Mouse (Mus musculus) megakaryocyte progenitor cell, adult 5-6 weeks (primary cell): ENCODE results near the gene Klhl8. TPM values are rescaled to one million over a fixed set of nuclear protein-coding genes. Genes with fewer than 3 reads are reported as not detected.

Source experiments
- ATAC-seq: replicated peaks from 2 replicates; pipeline ENCODE4 v1.8.0; 2016; ENCODE audit warnings: mild to moderate bottlenecking, moderate TSS enrichment, inconsistent platforms; ENCODE audit not compliant: poor library complexity
- total RNA-seq, 2 experiments: library from RNA; stranded (forward) in 1 of 2; stranded (reverse) in 1 of 2; fragments of 157-497, 149-512 nt in 1 of 2; fragments of 200-1000 nt in 1 of 2; gene quantifications; 2 replicates each; pipeline versions ENCODE4 v1.2.3 to v1.2.4; 2015 to 2017

Klhl8 gene
- total RNA-seq, 2 experiments from 2014 or later: 1.8 to 2.2 TPM

DNA sequence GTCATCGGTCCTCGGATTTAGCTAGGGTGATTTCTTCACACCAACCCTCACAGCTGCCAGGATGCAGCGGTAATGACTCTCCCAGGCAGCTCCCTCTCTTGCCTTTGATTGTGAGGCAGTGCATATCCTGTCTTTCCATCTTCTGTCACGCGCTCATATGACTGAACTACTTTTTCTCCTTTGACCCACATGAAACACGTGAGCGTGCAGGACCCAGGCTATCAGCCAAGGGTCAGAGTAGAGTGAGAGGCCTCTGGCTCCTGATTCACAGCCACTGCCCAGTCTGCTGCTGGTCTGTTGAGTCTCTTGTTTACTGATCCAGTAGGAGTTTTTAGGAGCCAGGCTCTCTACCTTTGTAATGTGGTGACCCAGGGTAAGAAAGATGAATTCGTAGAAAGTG lies 62.5 kb downstream of the Klhl8 start:
- ATAC-seq: no peak

DNA sequence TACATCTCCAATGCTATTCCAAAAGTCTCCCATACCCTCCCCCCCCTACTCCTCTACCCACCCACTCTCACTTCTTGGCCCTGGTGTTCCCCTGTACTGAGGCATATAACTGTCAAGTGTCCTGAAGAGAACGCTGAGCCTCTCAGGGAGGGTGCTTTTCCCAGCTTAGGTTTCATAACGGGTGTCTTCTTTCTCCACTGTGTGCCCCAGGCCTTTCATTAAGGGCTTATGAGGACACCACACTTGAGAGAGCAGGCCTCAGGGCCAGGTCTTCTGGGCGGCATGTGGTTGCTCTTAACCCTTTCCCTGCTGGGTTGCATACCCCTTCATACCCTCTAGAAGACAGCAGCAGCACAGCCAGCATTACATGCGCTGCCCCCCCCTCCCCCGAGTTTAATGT lies 64.5 kb downstream of the Klhl8 start:
- ATAC-seq: no peak

DNA sequence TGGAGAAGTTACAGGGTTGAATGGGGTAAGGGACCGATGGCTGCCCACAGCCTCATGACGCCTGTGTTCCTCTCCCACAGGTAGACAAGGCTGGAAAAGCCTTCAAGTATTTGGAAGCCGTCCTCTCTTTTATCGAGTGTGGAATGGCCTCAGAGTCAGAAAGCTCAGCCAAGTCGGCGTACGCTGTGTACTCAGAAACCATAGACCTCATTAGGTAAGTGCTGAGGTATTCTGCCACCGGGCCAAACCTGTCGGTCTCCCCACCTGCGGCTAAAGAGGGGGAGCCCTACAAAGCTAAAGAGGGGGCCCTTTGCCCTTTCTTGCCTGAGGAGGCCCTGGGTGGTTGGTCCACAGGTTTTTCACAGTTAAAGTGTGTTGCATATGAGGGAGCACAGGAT lies 64.9 kb downstream of the Klhl8 start:
- ATAC-seq: no peak

DNA sequence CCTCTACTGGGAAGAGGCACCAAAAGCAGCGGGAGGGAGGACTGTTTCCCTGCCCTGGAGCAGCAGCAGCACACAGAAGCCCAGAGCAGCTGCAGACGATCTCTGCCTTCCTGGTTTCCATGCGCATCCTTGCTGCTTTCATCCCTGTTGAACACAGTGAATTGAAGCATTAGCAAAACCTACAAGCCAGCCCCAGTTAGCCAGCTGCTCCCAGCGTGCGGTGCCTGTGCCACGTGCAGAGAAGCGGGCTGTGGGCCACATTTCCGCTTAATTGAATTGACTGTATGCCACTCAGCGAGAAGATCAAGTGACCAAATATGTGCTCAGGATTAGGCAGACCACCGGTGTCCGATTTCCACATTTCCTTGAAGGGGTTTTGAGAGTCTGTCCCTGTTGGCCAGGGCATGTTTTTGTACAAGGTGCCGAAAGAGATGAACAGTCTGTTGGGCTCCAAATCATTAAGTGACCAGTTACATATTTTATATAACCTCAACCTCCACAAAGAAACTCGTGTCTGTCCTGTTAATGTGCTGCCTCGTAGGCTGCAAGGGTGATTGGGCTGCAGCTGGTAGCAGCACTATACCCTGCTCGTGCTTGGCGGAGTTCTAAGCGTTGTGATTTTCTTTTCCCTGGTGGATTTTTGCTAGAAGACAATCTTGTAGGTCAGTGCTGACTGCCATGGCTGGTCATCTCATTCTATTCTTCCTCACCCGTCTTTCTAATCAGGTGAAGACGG lies 65.5 kb downstream of the Klhl8 start:
- ATAC-seq: no peak

DNA sequence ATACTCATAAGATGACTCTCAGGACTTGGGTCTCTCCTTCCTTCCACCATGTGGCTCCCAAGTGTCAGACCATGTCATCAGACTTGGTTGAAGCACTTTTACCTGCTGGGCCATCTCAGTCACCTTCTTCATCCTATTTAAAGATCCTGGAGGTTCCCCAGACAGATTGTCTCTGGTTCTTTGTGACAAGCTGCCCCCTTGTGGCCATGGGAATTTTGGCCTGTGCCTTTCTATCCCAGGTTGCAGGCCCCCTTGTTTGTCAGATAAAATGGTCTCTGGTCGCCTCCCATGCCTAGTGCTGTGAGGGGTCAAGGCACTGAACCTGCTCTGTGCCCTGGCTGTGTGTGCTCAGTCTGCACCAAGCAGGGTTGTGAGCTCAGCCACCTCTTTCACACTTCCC lies 67.1 kb downstream of the Klhl8 start:
- peak; percentile 64 for ATAC-seq

DNA sequence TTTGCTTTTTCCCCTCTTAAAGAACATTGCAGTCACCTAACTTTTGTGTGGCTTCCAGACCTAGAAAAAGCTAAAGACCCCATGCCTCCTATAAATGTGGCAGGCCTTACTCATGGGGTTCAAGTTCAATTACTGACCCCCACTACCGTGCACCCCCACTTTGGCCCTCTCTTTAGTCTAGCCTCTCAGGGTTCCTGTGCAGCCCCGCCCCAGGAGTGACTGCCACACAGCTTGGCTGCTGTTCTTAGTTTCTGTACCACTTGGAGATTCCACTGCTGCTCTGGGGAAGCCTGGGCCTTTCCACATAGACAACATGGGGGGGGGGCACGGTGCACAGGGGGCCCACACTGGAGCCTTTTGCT lies 71.8 kb downstream of the Klhl8 start:
- no peak for ATAC-seq

DNA sequence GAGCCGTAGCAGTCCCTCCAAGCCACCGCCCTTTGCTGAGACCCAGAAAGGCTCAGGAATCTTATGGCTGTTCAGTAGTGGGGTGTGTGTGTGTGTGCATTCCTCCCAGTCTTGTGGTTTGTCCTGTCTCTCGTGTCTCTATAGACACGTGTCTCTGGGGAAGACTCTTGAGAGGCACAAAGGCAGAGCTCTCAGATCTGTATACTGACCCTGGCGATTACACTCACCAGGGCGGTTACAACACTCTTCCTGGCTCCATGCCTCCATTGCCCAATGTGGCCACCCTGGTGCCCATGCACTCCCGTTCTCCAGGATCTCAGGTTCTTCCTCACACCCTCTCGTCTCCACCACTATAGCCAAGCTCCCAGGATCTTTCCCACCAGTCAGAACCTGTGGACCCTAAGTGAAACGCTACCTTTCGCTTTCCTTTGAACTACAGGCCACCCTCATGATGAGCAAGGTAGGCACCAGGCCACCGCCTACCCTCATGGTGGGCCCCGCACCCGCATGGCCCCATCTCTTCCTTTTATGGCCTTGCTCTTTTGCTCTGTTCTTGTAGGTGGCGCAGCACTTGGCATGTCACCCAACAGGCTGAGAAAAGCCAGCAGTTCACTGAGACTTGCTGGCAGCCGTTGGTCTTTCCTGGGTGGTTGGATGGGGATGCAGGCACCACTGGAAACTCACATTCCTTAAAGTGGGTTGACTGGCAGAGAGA lies 72.4 kb downstream of the Klhl8 start:
- ATAC-seq: peak; percentile 73

DNA sequence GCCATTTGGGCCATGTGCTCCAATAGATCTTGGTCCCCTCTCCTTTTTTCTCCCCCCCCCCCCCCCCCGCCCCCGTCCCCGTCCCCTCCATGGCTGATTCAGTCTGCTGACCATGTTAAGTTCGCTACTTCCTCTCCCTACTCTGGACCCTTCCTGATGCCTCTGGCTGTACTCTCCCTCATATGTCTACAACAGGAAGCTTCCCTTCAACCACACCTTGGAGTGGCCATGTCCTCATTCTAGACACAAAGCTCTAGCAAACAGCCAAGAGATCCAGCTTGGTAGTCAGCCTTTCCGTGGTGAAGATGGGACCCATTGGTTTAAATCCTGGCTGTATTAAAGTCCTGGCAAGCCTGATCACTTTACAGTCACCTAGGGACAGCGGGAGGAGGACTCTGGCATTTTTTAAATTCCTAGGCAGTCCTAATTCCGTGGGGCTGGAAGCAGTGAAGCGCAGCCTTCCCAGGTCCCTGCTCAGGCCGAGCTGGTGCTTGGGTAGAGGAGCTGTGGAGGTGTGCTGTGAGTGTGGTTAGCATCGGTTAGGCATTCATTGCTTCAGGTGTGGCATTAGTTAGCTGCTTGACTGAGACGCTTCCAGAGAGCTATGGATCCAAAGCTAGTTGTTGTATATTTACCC lies 74.8 kb downstream of the Klhl8 start:
- no peak for ATAC-seq

DNA sequence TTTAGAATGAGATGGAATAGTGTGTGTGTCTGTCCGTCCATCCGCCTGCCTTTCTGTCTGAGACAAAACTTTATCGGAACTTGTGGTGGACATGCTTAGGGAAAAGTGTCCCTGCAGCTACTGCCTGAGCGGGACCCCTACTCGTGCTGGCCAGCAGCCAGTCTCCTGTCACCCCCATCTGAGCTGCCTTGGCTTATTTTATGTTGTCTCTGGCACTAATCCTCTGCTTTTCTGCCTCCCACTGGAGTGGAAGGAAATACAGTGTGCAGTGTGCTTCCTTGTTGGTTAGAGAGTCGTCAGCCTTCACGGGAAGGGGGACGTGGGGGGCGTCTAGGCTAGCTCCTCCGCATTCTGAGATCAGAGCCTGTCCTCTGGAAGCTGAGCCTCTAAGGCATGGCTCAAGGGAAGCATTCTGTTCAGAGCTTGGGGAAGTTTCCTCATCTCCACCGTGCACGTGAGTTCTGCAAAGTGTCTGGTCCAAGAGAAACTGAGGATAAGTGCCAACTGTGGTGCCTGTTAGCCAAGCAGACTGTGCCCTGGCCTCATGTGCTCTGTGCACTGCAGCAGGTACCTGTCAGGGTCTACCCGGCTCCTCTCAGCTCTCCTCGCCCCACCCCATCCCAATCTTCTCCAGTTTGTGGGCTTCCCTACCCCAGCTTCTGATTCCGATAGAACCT lies 75.5 kb downstream of the Klhl8 start:
- ATAC-seq: no peak

DNA sequence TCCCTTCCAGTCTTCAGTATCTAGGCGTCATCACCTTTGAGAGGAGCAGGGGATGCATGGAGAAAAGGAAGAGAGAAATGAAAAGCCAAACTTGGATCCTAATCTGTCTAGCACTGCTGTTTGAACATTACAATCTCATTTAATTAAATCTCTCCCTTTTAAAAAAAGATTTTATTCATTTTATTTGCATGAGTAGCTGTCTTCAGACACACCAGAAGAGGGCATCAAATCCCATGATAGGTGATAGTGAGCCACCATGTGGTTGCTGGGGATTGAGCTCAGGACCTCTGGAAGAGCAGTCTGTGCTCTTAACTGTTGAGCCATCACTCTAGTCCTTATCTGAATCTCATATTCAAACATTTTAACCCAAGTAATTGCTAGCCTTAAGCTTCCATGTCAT lies 80.2 kb downstream of the Klhl8 start:
- ATAC-seq: no peak

DNA sequence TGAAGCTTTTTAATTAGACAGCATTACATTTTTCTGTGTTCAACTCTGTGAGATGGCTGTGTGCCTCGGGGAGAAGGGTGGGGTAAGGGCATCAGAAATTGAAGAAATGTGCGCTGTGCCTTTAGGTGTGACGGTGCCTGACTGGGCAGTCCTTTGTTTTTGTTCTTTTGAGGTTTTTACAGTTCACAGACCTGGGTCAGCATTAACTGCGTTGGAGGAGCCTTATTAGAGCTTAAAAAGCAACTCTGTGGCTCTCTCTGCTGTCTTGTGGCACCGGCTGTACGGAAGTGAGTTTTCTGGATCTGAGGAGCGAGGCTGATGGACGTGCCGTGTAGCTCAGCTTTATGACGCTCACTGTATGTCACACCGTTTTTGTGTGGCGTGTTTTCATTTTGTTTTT lies 81.9 kb downstream of the Klhl8 start:
- ATAC-seq: no peak

DNA sequence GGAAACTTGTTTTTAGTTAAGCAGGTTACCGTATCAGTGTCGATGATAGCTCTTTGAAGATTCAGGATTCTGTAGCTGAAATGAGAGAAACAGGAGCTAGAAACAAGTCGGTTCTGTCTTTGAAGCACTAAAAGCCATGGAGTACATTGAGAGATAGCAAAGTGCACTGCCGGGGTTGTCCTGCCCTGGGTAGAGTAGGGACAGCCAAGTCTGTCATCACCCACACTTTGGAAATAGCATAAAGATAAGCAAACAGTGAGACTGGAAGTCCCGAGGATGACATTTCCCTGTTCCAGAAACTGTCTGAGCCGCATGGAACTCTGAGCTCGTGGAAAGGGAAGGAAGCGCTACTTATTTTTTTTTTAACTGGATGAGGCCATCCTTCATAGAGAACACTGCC lies 82.3 kb downstream of the Klhl8 start:
- ATAC-seq: no peak

DNA sequence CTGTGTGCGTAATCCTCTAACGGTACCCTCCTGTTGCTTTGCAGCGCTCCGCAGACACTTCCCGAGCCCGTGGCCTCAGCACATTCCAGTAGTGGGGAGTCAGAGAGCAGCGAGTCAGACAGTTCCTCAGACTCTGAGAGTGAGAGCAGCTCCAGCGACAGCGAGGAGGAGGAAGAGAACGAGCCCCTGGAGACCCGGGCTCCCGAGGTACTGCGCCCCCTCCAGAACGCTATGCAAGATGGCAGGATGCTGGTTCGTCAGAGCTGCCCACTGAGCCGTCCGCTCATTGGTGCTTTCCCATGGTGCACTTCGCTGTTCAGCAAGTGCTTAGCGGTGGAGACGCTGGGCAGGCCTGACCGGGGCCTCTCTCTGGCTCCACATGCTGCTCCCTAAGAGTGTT lies 82.8 kb downstream of the Klhl8 start:
- ATAC-seq: no peak

DNA sequence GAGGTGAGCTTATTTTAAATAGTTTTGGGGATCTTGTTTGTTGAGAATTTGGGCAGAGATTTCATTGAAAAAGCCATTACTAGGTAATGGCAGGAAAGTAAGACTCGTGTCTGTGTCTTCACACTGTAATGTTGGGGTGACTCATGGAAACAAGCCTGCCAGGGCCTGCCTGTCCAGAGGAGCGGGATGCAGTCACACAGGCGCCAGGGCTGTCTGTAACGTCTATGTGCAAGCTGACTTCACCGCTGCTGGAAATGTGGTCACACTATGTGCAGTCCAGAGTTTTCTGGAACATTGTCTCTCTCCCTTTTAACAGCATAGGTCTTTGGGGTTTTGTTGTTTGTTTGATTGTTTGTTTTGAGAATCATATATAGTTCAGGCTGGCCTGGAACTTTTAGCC lies 88.1 kb downstream of the Klhl8 start:
- no peak for ATAC-seq

DNA sequence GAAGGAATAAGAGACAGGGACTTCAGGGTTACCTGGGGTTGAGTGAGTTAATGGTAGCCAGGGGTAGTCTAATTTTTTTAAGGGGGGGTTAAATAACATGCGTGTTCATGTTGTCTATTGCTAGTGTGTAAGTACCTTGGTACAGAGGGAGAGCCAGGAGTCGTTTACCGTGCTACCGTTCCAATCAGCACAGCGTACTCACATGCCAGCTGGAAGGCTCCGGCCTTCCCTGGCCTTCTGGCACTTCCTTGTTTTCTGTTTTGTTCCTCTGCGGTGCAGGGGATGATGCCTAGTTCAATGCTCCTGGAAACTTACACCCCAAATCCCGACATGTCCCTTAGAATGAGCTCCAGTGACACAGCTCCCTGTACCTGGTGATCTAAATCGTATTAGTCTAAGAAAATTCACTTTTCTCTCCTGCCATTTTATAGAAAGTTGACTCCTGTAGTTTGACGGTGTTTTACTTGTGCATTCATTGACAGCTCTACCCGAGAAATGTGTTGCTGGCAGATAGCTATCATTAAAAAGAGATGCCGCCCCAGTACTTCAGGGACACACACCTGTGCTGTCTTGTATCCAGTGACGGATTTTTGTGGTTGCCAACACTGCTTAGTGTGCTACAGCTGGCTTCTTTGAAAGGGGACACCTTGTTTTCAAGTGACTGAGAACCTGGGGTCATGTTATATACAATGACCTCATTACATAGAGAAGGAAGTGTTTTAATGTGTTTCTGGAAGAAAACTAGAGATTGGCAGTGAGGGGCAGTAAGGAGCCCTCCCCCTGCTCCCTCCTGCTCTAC lies 89.4 kb downstream of the Klhl8 start:
- ATAC-seq: no peak

DNA sequence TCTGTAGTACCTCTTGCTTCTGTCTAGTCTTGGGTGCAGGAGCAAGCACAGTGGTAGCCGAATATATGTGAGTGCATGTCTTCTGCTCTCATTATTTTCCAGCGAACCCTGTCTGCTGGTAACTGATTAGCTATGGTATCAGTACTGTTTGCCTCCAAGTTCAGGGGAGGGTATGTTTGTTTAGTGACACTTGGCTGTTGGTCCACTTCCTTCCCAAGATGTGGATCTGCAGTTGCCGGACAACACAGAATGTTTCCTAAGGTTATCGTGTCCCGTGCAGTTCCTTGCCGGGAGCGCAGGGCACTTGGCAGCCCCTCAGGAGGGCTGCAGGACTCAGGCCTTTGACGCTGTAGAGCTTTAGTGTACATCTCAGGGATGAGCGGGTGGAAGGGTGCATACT lies 90.0 kb downstream of the Klhl8 start:
- no peak for ATAC-seq

DNA sequence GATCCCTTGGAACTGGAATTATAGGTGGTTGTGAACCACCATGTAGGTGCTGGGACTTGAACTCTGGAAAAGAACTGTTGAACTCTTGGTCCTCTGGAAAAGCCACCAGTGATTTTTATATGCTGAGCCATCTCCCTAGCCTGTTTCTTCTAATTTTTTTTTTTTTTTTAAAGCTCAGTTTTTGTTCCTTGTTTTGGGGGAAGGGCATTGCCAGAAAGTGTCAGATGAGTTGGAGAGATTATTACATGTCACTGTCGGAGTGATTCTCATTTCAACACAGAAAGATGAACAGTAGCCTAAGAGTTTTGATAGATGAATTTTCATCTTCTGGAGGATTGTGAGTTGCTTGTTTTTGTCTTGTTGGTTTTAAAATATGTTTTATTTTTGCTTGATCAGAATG lies 91.4 kb downstream of the Klhl8 start:
- no peak for ATAC-seq

DNA sequence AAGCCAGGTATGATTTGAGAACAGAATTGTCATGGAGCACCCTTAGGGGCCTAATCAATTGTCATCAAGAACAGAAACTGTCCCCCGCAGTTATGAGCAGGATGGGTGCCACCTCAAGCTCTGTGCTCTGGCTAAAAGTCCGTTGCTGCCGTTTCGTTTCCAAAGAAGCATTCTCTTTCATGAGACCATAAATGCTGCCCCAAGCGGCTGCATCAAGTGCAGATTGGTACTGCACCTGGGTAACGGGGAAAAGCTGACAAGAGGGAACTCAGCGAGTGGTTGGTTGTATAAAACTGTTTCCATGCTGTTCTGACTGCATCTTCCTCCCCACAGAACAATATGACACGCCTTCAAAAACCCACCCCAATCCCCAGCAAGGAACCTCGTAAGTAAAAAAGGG lies 92.5 kb downstream of the Klhl8 start:
- ATAC-seq: no peak

DNA sequence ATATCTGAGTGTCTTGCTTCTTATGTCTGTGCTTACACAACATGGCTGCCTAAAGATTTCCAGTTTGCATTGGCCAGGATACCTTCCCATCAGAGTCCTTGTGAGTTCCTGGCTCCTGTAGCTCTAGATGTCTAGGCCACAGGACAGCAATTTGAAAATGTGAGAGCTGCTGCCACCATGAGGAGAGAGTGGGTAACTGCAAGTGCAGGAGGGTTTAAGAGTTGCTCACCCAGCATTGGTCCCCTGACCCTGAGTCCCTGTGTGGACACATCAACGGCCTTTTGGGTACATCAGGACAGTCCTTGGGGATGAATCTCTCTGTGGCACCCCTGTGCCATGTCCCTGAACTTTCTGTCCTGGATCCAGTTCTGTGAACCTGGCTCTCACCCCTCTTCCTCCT lies 93.3 kb downstream of the Klhl8 start:
- peak; percentile 91 for ATAC-seq

DNA sequence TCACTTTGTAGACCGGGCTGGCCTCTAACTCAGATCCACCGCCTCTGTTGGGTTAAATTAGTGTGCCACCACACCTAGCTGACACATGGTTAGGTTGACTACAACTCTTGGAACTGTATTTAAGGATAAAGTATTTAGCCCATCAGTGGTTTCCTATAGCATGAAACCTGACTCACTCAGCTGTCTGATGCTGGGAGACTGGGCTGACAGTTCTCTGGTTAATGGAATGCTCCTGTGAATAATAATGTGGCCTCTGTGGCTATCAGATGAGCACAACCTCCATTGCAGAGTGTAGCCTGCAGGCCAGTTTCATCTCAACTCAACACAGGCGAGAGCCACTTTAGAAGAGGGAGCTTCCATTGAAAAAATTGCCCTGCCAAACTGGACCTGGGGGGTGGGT lies 94.3 kb downstream of the Klhl8 start:
- ATAC-seq: no peak

DNA sequence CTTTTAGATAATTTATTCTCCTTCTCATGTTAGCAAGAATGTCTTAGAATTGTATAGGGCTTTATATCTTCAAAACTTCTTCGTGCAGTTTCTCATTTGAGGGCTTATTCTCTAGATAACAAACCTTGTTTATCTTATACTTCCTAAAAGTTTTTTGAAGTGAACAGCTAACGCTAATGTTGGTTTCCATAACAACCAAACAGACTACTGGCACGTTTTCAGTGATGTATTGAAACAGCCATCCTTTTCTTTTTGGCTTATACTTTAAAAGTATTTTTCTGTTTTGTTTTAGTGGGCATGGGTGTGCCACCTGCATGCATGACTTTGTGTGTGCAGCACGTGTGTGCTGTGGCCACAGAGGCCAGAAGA lies 95.8 kb downstream of the Klhl8 start:
- peak; percentile 32 for ATAC-seq
